Mouse (Mus musculus) heart, embryonic 12.5 days (tissue): Measurements from ENCODE around the gene 1700025F22Rik. TPM values are rescaled to one million over a fixed set of nuclear protein-coding genes. Genes with fewer than 3 reads are reported as not detected.
"Not testable (repeated sequence)": the region's sequence is repeated elsewhere in the genome, so short reads cannot be mapped to it uniquely, and the experiment has no call there.

Experiments used
- ATAC-seq: fragments of 200-750 bp; cut with Nextera tagmentation; 2 replicates; pipeline ENCODE4 v1.8.0; 2017; ENCODE audit warnings: moderate TSS enrichment, moderate library complexity; ENCODE audit not compliant: insufficient number of reproducible peaks, low FRiP score
- H3K27ac ChIP-seq: fragments of 300-500 bp; sonication (generic); 2 replicates; pipeline ENCODE4 v1.5.1; 2016; ENCODE audit warnings: mild to moderate bottlenecking, moderate library complexity; ENCODE audit not compliant: poor library complexity, severe bottlenecking
- H3K27me3 ChIP-seq: fragments of 300-500 bp; sonication (generic); replicated peaks from 2 replicates; pipeline ENCODE4 v1.6.1; 2016; ENCODE audit warnings: mild to moderate bottlenecking, moderate library complexity
- H3K36me3 ChIP-seq: fragments of 300-500 bp; sonication (generic); 2 replicates; pipeline ENCODE4 v1.6.1; 2016; ENCODE audit warnings: mild to moderate bottlenecking, moderate library complexity
- H3K4me1 ChIP-seq: fragments of 300-500 bp; sonication (generic); replicated peaks from 2 replicates; pipeline ENCODE4 v1.6.1; 2016; ENCODE audit warnings: mild to moderate bottlenecking
- H3K4me2 ChIP-seq: fragments of 300-500 bp; sonication (generic); 2 replicates; pipeline ENCODE4 v1.6.1; 2016; ENCODE audit warnings: mild to moderate bottlenecking, moderate library complexity
- H3K4me3 ChIP-seq: fragments of 300-500 bp; sonication (generic); 2 replicates; pipeline ENCODE4 v1.5.1; 2016; ENCODE audit warnings: mild to moderate bottlenecking
- H3K9ac ChIP-seq: fragments of 300-500 bp; sonication (generic); 2 replicates; pipeline ENCODE4 v1.6.1; 2016; ENCODE audit warnings: mild to moderate bottlenecking, moderate library complexity
- H3K9me3 ChIP-seq: fragments of 300-500 bp; sonication (generic); replicated peaks from 2 replicates; pipeline ENCODE4 v1.6.1; 2016; ENCODE audit warnings: mild to moderate bottlenecking, moderate library complexity
- WGBS: fragments of 180-500 bp; shearing (Covaris S2); methylation state at CpG from one replicate; pipeline ENCODE4 v1.1.7; 2016; 5-methylcytosine and 5-hydroxymethylcytosine counted together
- polyA plus RNA-seq: library from polyadenylated mRNA; unstranded; fragments of >200 nt; fragmentation: Nextera tagmentation; extraction: Ambion mirVana; gene quantifications from 2 replicates; pipeline ENCODE4 v1.2.1, GENCODE M21; 2016

1700025F22Rik gene
- polyA plus RNA-seq: not detected in 2 replicates

DNA sequence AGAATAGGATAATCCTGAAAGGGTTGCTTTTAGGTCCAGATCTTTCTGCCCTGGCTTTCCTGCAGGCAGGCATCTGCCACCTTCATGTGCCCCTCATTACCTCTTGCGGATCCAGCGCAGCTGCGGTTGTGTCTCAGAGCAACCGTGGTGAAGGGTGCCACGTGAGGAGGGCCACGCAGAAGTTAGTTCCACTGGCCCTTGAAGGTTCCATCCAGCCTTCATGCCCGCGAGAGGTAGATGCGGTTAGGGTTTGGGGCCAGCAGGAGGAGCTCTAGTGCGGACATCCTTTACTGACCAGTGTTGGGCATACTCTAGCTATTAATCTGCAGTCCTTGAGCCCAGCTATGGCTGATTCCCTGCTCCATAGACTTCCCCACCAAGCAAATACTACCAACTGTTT lies at the start of gene 1700025F22Rik:
TSS of gene 1700025F22Rik (minus strand) at position 149 of the 400 bp plus-strand sequence.
- Histone ChIP-seq H3K27ac (no peak within 1 kb of the TSS), H3K36me3 (no peaks in the 10 kb centered on the region), H3K4me2 (no peak within 1 kb of the TSS), H3K9me3 (no peaks in the 10 kb centered on the region), H3K27me3 (peaks cover 4% of the 10 kb centered on the region; the same call in 1 of the 2 replicates), H3K4me1 (no peaks in the 10 kb centered on the region), H3K4me3 (no peak within 1 kb of the TSS), H3K9ac (no peak within 1 kb of the TSS)
- WGBS: 30% methylated on average over 10 of the region's 10 CpGs
- ATAC-seq: no peak

DNA sequence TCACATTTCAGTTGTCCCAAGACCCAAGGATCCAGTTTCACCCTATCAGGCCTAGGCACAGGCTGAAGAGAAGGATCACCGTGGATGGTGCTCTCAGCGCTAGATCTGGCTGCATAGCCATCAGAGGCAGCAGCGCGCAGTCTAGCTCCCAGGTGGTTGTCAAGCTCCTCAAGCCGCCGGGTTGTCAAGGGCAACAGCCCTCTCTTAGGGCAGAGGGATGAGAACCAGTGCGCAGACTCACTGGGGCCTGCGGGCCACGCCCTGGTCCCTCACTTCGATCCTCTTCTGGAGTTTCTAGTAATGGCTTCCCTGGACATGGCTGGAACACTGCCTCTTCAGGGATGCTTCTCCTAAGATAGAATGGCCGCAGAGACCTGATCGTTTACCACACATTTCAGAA lies 31.4 kb upstream of the 1700025F22Rik start, which contains the start of gene Ms4a13:
TSS of gene Ms4a13 (minus strand) at position 192 of the 400 bp plus-strand sequence.
- 55% methylated on average over 12 of the region's 12 CpGs for WGBS
- H3K9me3 ChIP-seq: no peaks in the 10 kb centered on the region
- H3K36me3 ChIP-seq: no peaks in the 10 kb centered on the region
- H3K27me3 ChIP-seq: no peaks in the 10 kb centered on the region
- H3K4me3 ChIP-seq: no peak within 1 kb of the TSS
- no peaks in the 10 kb centered on the region for H3K4me1 ChIP-seq
- no peak within 1 kb of the TSS for H3K9ac ChIP-seq
- no peak for ATAC-seq
- no peak within 1 kb of the TSS for H3K27ac ChIP-seq
- no peak within 1 kb of the TSS for H3K4me2 ChIP-seq

DNA sequence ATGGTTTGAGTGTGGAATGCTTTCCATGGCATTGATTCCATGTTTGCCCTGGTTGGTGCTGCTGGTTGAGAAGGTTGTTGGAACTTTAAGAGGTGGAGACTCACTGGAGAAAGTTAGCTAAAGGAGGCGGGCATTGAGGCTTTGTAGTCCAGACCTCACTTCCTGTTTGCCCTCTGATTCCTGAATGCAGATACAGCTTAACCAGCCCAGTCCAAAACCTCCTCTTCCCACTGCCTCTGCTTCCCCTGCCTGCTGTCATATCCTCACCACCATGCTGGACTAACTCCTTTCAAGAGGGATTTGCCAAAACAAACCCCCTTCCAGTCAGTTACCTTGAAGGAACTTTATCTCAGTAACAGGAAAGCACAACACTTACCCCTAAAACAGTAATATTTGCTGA lies 27.4 kb upstream of the 1700025F22Rik start:
- no peak overlapping the region for H3K4me2 ChIP-seq
- no peak overlapping the region for H3K4me3 ChIP-seq
- no peaks in the 10 kb centered on the region for H3K4me1 ChIP-seq
- H3K27ac ChIP-seq: no peak overlapping the region
- H3K9ac ChIP-seq: no peak overlapping the region
- no peak for ATAC-seq
- WGBS: 62% methylated on average over 1 of the region's 1 CpGs
- no peaks in the 10 kb centered on the region for H3K36me3 ChIP-seq
- H3K9me3 ChIP-seq: no peaks in the 10 kb centered on the region
- H3K27me3 ChIP-seq: no peaks in the 10 kb centered on the region

DNA sequence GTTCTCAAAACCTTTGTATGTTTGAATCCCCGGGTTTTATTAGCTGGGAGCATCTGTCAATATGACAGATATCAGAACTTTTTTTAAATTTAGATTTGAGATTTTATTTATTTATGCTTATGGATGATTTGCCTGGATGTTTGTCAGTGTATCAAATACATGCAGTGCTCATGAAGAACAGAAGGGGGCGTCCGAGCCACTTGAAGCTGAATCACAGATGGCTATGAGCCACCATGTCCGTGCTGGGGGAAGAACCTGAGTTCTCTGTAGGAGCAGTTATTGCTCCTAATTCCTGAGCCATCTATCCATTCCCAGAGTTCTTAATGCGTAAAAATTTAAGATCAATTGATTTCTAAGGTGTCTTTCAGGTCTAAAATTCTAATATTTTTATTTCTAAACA lies 19.0 kb upstream of the 1700025F22Rik start:
- no peak overlapping the region for H3K4me2 ChIP-seq
- no peak overlapping the region for H3K9ac ChIP-seq
- no peaks in the 10 kb centered on the region for H3K4me1 ChIP-seq
- H3K27me3 ChIP-seq: no peaks in the 10 kb centered on the region
- no peak overlapping the region for H3K27ac ChIP-seq
- H3K36me3 ChIP-seq: no peaks in the 10 kb centered on the region
- ATAC-seq: no peak
- WGBS: 13% methylated on average over 5 of the region's 5 CpGs
- H3K4me3 ChIP-seq: no peak overlapping the region
- no peaks in the 10 kb centered on the region for H3K9me3 ChIP-seq

DNA sequence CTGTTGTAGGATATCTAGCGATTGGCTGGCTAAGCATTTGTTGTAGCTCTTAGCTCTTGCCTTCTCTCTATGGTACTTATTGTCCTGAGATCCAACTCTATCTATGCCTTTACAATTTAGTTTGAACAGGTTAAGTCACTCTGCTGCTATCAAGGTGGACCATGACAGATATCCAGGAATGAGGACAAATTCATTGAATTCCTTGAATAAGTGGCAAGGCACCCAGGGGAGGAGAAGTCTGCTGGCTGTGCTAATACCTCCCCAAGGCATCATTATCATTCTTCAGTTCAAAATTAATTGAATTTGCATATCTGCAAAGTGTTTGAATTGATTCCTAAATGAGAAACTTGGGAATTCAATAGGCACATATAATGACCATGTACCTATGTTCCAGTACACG lies 12.3 kb upstream of the 1700025F22Rik start:
- no peaks in the 10 kb centered on the region for H3K4me1 ChIP-seq
- no peak overlapping the region for H3K27ac ChIP-seq
- no peaks in the 10 kb centered on the region for H3K27me3 ChIP-seq
- no peak overlapping the region for H3K9ac ChIP-seq
- no peak overlapping the region for H3K4me2 ChIP-seq
- no peak overlapping the region for H3K4me3 ChIP-seq
- H3K9me3 ChIP-seq: no peaks in the 10 kb centered on the region
- no peak for ATAC-seq
- WGBS: 63% methylated on average over 2 of the region's 2 CpGs
- H3K36me3 ChIP-seq: no peaks in the 10 kb centered on the region

DNA sequence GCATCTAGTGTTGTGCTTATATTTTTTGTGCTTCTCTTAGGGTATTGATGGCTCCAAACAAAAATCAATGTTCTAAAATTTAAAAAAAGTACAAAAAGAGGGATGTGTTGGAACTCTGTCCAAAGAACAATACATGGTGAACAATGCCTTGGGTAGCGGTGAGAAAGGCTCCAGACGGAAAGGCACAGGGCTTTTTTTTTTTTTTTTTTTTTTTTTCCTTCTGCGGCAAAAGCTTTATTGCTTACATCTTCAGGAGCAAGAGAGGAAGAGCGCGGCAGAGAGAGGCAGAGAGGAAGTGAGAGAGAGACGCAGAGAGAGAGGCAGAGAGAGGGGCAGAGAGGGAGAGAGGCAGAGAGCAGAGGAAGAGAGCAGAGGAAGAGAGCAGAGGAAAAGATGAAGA lies 7.2 kb downstream of the 1700025F22Rik start:
- not testable (repeated sequence) for H3K9me3 ChIP-seq, H3K4me1 ChIP-seq, H3K4me2 ChIP-seq, ATAC-seq, H3K27ac ChIP-seq, H3K36me3 ChIP-seq, H3K9ac ChIP-seq, H3K4me3 ChIP-seq, H3K27me3 ChIP-seq
- WGBS: 73% methylated on average over 6 of the region's 6 CpGs

DNA sequence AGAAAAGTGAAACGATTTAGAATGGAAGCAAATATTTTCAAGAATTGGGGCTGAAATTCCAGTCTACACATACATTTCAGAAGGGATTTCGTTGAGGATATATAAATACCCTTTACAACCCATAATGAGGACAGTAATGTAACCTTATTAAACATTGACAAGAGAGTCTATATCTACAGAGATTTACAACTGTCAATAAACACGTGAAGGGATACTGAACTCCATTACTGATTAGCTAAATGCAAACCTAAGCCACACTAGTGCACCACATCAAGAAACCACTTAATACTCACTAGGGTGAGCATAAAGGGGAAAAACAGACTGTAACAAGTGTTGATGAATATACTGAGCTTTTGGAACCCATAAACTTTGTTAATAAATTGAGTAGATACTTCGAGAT lies 29.8 kb downstream of the 1700025F22Rik start:
- Histone ChIP-seq H3K4me3 (no peak overlapping the region), H3K4me1 (no peaks in the 10 kb centered on the region), H3K9ac (no peak overlapping the region), H3K36me3 (no peaks in the 10 kb centered on the region), H3K27me3 (no peaks in the 10 kb centered on the region), H3K27ac (no peak overlapping the region), H3K9me3 (no peaks in the 10 kb centered on the region), H3K4me2 (no peak overlapping the region)
- WGBS: 62% methylated on average over 4 of the region's 4 CpGs
- no peak for ATAC-seq

DNA sequence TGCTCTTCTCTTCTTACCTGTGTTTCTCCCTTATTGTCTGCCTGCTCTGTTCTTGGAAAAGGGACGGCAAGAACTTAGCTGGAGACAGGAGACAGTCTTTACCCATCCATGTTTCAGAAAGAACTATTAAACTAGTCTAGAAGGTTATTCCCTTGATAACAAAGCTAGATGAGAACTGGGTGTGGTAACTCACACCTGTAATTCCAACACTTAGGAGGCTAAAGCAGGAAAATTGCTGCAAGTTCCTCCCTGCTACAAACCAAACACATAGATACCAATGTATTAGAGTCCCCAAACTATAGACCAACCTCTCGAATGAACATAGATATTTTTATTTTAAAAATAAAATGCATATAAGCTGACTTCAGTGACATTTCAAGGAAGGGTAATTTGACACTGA lies 30.3 kb downstream of the 1700025F22Rik start:
- Histone ChIP-seq H3K36me3 (no peaks in the 10 kb centered on the region), H3K9me3 (no peaks in the 10 kb centered on the region), H3K27ac (no peak overlapping the region), H3K4me1 (no peaks in the 10 kb centered on the region), H3K4me2 (no peak overlapping the region), H3K9ac (no peak overlapping the region), H3K27me3 (no peaks in the 10 kb centered on the region), H3K4me3 (no peak overlapping the region)
- 70% methylated on average over 2 of the region's 2 CpGs for WGBS
- no peak for ATAC-seq

DNA sequence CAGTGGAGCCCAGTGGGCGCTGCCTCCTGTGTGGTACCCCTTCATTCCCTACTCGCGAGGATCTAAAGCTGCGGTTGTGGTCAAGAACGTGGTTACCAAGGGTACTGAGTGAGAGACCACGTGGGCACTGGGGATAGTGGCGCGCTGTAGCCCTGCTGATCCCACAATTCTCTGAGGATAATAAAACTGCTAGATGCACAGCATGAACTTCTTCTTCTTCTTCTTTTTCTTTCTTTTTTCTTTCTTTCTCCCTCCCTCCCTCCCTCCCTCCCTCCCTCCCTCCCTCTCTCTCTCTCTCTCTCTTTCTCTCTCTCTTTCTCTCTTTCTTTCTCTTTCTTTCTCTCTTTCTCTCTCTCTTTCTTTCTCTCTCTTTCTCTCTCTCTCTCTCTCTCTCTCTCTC lies 34.3 kb downstream of the 1700025F22Rik start, which contains the start of gene 1700017D01Rik:
TSS of gene 1700017D01Rik (minus strand) at position 101 of the 400 bp plus-strand sequence.
- WGBS: 81% methylated on average over 8 of the region's 8 CpGs
- not testable (repeated sequence) for H3K36me3 ChIP-seq, H3K4me3 ChIP-seq, H3K27ac ChIP-seq, H3K27me3 ChIP-seq, H3K9me3 ChIP-seq, H3K9ac ChIP-seq, H3K4me1 ChIP-seq, H3K4me2 ChIP-seq, ATAC-seq

DNA sequence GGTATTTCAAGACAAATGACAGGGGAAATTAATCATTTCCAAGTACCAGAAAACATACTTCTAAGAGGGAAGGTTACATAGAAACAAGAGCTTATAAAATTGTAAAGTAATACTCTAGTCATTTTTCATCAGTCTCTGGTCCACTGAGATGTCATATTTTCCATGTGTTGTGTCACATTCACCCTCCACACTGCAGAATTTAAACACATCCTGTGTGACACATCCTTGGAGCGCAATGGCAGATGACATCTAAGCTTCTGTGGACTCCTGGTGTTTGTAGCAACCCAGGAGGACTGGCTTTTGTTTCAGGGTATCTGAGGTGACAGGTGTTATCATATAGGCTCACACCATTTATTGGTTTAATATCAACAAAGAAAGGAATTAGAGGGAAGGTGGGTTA lies 35.4 kb downstream of the 1700025F22Rik start:
- H3K9me3 ChIP-seq: 0 out of 2 replicates have a peak, but pooled peaks cover under 1% of the 10 kb centered on the region
- no peaks in the 10 kb centered on the region for H3K4me1 ChIP-seq
- WGBS: 77% methylated on average over 1 of the region's 1 CpGs
- no peak overlapping the region for H3K9ac ChIP-seq
- ATAC-seq: no peak
- no peaks in the 10 kb centered on the region for H3K36me3 ChIP-seq
- H3K4me2 ChIP-seq: no peak overlapping the region
- H3K4me3 ChIP-seq: no peak overlapping the region
- no peaks in the 10 kb centered on the region for H3K27me3 ChIP-seq
- no peak overlapping the region for H3K27ac ChIP-seq

DNA sequence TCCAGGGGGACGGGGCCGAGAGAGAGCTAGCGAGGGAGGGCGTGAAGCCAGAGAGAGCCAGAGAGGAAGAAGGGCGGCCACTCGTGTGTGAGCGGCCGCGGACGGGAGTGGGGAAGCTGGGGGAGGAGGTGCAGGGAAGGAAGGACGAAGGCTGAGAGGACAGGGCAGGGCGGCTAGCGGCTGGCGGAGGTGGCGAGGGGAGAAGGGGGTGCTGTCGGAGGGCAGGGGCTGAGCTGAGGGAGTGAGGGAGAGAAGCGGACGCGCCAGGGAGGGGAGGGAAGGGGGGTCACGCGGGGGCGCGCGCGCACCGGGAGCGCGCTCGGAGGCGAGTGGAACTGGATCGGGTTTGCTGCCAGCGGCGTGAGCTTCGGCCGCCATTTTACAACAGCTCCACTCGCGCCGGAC lies 44.1 kb downstream of the 1700025F22Rik start:
- H3K9me3 ChIP-seq, H3K27ac ChIP-seq, H3K27me3 ChIP-seq, H3K4me1 ChIP-seq, H3K36me3 ChIP-seq: not testable (repeated sequence)
- WGBS: under 1% methylated on average over 14 of the region's 38 CpGs
- Histone ChIP-seq H3K4me2 (peak overlapping the region; percentile 60), H3K4me3 (peak overlapping the region; percentile 46), H3K9ac (0 out of 2 replicates have a peak overlapping the region, but pooled peaks have one; percentile 48)
- ATAC-seq: peak; percentile 97

DNA sequence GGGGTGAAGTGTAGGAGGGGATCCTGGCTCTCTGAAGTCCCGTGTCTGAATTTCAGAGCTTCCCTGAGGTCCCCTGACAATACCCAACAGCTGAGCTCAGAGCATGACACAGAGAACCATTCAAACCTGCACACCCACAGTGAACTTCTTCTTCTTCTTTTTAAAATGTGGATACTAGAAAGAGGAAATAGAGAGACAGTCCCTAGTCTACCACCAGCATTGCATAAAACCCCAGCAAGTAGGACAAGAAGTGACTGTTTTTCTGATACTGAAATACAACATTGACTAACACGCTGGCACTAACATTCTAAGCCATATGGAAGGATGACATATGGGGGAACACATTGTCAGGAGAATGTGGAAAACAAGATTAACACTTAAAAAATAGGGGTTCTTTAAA lies 45.8 kb downstream of the 1700025F22Rik start:
- no peaks in the 10 kb centered on the region for H3K27me3 ChIP-seq
- no peak for ATAC-seq
- no peaks in the 10 kb centered on the region for H3K9me3 ChIP-seq
- no peak overlapping the region for H3K9ac ChIP-seq
- H3K36me3 ChIP-seq: no peaks in the 10 kb centered on the region
- H3K4me1 ChIP-seq: no peaks in the 10 kb centered on the region
- 72% methylated on average over 2 of the region's 2 CpGs for WGBS
- H3K27ac ChIP-seq: no peak overlapping the region
- no peak overlapping the region for H3K4me3 ChIP-seq
- no peak overlapping the region for H3K4me2 ChIP-seq
